Mouse (Mus musculus) hindbrain, embryonic 14.5 days (tissue): ENCODE data around the gene Esp1. TPM values are rescaled to one million over a fixed set of nuclear protein-coding genes. Genes with fewer than 3 reads are reported as not detected.
"Not testable (repeated sequence)": the region's sequence is repeated elsewhere in the genome, so short reads cannot be mapped to it uniquely, and the experiment has no call there.

Experiments used
- ATAC-seq: fragments of 200-750 bp; cut with Nextera tagmentation; 2 replicates; pipeline ENCODE4 v1.8.0; 2017; ENCODE audit warnings: moderate number of reproducible peaks, mild to moderate bottlenecking, moderate TSS enrichment, moderate library complexity; ENCODE audit not compliant: low FRiP score
- DNase-seq: peaks from one replicate; pipeline ENCODE4 v3.0.0-alpha.2; 2015; ENCODE audit warnings: low spot score
- H3K27ac ChIP-seq: fragments of 300-500 bp; sonication (generic); 2 replicates; pipeline ENCODE4 v1.5.1; 2014; ENCODE audit warnings: mild to moderate bottlenecking, moderate library complexity
- H3K27me3 ChIP-seq: fragments of 300-500 bp; sonication (generic); 2 replicates; pipeline ENCODE4 v1.6.1; 2014; ENCODE audit warnings: mild to moderate bottlenecking, low read length, mixed read lengths; ENCODE audit not compliant: control insufficient read depth, insufficient read depth
- H3K36me3 ChIP-seq: fragments of 300-500 bp; sonication (generic); replicated peaks from 2 replicates; pipeline ENCODE4 v1.6.1; 2014; ENCODE audit not compliant: control insufficient read depth, insufficient read depth
- H3K4me1 ChIP-seq: fragments of 300-500 bp; sonication (generic); replicated peaks from 2 replicates; pipeline ENCODE4 v1.6.1; 2014; ENCODE audit warnings: antibody characterized with exemption, low read length, mixed read lengths; ENCODE audit not compliant: control insufficient read depth, insufficient read depth
- H3K4me2 ChIP-seq: fragments of 300-500 bp; sonication (generic); replicated peaks from 2 replicates; pipeline ENCODE4 v1.6.1; 2014; ENCODE audit warnings: mild to moderate bottlenecking, moderate library complexity
- H3K4me3 ChIP-seq: fragments of 300-500 bp; sonication (generic); replicated peaks from 2 replicates; pipeline ENCODE4 v1.5.1; 2014; ENCODE audit warnings: mild to moderate bottlenecking, low read length
- H3K9ac ChIP-seq: fragments of 300-500 bp; sonication (generic); 2 replicates; pipeline ENCODE4 v1.6.1; 2014
- H3K9me3 ChIP-seq: fragments of 300-500 bp; sonication (generic); 2 replicates; pipeline ENCODE4 v1.6.1; 2016; ENCODE audit warnings: low read length; ENCODE audit not compliant: control insufficient read depth
- WGBS: fragments of 180-500 bp; shearing (Covaris S2); extraction: QIAGEN DNeasy Blood & Tissue Kit; methylation state at CpG from one replicate; pipeline ENCODE4 v1.1.7; 2014; 5-methylcytosine and 5-hydroxymethylcytosine counted together
- polyA plus RNA-seq: library from polyadenylated mRNA; unstranded; fragments of >200 nt; fragmentation: Nextera tagmentation; extraction: Ambion mirVana; gene quantifications from 2 replicates; pipeline ENCODE4 v1.2.1, GENCODE M21; 2014

The Esp1 gene
- not detected in 2 replicates for polyA plus RNA-seq

DNA sequence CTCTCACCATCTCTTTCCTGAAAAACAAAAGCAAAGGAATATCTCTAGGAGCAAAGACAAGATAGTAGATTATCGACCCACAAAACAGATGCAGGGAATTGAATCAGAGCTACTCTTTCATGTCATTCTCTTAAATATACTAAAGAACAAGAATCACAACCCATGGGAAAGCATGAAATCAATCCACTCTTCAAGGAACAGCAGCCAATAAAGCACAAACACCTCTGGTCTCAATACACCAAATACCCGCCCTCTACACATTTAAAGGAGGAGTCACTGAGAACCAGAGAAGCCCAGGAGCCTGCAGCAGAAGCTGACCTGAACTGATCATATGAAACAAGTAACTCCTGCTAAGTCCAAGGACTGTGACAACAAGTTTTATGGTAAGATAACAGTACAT is at the start of gene Esp1:
TSS of gene Esp1 (plus strand) at position 301 of the 400 bp plus-strand sequence.
- DNase-seq, result no peak
- ATAC-seq, result no peak
- Histone ChIP-seq H3K36me3 (no peaks in the 10 kb centered on the region), H3K27ac (no peak within 1 kb of the TSS), H3K27me3 (no peaks in the 10 kb centered on the region), H3K4me3 (no peak within 1 kb of the TSS), H3K4me2 (no peak within 1 kb of the TSS), H3K4me1 (no peaks in the 10 kb centered on the region), H3K9ac (no peak within 1 kb of the TSS), H3K9me3 (no peaks in the 10 kb centered on the region)
- WGBS, result 95% methylated on average over 2 of the region's 2 CpGs

DNA sequence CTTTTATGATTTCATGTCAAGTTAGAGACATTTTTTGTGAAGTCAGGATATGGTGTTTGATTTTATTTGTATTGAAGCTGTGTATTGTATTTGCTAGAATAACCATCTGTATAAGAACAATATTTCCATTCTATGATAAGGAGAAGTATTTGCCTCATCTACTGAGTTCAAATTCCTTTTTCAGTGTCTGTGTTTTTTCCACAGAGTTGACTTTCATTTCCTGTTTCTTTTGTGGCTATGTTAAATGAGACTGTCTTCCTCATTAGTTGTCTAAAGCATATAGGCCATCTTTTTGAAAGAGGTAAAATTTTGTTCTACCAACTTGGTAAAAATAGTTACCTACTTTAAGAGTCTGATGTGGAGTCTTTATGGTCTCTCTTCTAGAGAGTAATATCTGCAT is 10.6 kb upstream of the Esp1 start:
- DNase-seq (no peak), ATAC-seq (no peak)
- Histone ChIP-seq H3K4me2 (no peak overlapping the region), H3K27ac (no peak overlapping the region), H3K36me3 (no peaks in the 10 kb centered on the region), H3K4me1 (no peaks in the 10 kb centered on the region), H3K27me3 (no peaks in the 10 kb centered on the region), H3K4me3 (no peak overlapping the region), H3K9ac (no peak overlapping the region), H3K9me3 (no peaks in the 10 kb centered on the region)

DNA sequence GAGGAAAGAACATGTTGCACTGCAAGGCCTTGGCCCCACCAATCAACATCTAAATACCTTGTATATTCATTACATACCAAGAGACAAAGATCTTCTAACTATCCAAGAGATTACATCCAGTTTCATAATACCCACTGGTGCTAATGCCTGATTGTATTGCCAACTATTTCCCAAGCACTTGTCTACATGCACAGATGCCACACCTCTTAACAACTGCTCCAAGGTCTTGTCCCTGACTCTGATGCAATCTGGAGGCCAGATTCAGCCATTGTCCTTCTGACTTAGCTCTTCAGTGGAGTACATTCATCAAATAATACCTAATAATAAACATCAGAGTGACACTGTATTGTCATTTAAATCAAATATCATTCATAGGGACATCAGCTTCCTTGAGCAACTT is 9.9 kb upstream of the Esp1 start:
- H3K27me3 ChIP-seq, H3K36me3 ChIP-seq, H3K27ac ChIP-seq, H3K4me2 ChIP-seq, ATAC-seq, H3K4me3 ChIP-seq, H3K9ac ChIP-seq, H3K9me3 ChIP-seq, DNase-seq, H3K4me1 ChIP-seq: not testable (repeated sequence)

DNA sequence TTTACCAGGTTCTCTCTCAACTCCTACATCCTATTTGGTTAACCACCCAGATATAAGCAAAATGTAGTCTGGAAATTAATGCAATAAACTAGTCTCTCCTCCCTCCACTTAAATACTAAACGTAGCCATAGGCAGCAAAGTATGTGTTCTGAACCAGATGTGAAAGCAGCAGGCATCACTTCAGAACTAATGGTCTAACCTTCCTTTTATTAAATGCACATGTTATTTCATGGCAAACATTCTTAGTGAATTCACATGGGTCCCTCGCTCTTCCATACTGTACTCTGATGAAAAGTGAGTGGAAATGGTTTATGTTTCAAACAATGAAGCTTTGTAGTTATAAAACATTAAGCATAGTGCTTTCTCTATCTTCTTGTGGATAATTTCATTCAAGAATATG is 4.4 kb downstream of the Esp1 start:
- Histone ChIP-seq H3K27ac (no peak overlapping the region), H3K9ac (no peak overlapping the region), H3K27me3 (no peaks in the 10 kb centered on the region), H3K4me2 (no peak overlapping the region), H3K4me3 (no peak overlapping the region), H3K4me1 (no peaks in the 10 kb centered on the region), H3K9me3 (no peaks in the 10 kb centered on the region), H3K36me3 (no peaks in the 10 kb centered on the region)
- 85% methylated on average over 2 of the region's 2 CpGs for WGBS
- no peak for ATAC-seq
- no peak for DNase-seq

DNA sequence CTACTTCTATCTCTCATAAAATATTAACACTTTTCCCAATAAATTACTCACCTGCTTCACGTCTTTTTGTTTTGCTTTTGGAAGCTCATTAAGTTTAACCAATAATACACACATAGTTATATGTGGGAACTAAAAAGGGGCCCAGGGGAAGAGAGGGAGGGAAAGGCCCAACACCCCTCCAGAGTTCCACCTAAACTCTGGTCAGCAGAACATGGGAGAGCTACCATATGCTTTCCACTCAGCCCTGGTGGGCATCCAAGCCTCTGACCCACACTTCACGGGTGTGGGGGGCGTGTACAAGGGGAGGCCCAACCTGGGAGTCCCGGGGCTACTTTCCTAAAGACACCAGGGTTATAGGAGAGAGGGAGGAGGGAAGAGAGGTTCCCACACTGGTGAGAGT is 4.8 kb downstream of the Esp1 start:
- H3K4me3 ChIP-seq, result no peak overlapping the region

DNA sequence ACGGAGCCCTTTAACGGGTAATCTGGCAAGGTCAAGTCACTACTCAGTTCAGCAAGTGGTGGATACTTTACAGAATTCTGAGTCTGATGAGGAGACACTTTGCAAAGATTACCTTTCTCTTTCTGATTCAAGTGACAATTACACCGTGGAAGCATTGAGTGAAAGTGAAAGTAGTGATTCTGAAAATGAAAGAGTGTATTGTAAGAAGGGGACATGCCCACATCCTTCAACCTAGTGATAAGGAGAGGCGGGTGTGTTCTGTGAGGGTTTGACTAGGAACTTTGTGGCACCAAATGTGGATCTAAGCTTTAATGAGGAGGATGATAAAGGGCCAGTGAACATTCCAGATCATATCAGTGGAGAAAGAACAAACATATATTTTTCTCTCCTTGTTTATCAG is 36.7 kb downstream of the Esp1 start:
- Histone ChIP-seq H3K4me2 (no peak overlapping the region), H3K36me3 (no peaks in the 10 kb centered on the region), H3K4me3 (no peak overlapping the region), H3K27me3 (no peaks in the 10 kb centered on the region), H3K9ac (no peak overlapping the region), H3K4me1 (no peaks in the 10 kb centered on the region), H3K27ac (no peak overlapping the region), H3K9me3 (no peaks in the 10 kb centered on the region)
- WGBS, result 87% methylated on average over 4 of the region's 4 CpGs
- no peak for ATAC-seq
- DNase-seq, result no peak

More for the DNA sequence above, 4.8 kb downstream of the Esp1 start:
- Histone ChIP-seq H3K27me3 (no peaks in the 10 kb centered on the region), H3K9me3 (no peaks in the 10 kb centered on the region), H3K4me1 (no peaks in the 10 kb centered on the region), H3K4me2 (no peak overlapping the region), H3K27ac (no peak overlapping the region), H3K36me3 (no peaks in the 10 kb centered on the region), H3K9ac (no peak overlapping the region)
- WGBS, result 75% methylated on average over 4 of the region's 4 CpGs
- ATAC-seq (no peak), DNase-seq (no peak)

DNA sequence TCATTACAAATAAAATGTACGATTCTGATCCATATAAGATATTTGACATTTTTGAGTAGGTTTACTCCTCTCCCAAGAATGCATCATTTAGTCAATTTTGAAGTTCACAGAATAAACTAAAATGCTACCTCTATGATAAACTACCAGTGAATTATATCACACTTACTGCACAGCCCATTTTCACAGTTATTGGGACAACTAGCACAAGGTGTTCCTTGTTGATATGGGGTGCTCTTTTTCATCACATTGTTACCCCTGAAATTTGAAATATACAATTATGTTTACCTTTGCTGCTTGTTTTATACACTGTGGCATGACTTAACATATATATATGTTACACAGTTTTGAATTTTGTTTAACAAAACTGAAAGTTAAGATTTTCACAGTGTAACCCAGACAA is 40.2 kb downstream of the Esp1 start:
- ATAC-seq (no peak), DNase-seq (no peak)
- Histone ChIP-seq H3K4me1 (no peaks in the 10 kb centered on the region), H3K4me2 (no peak overlapping the region), H3K4me3 (no peak overlapping the region), H3K9ac (no peak overlapping the region), H3K9me3 (no peaks in the 10 kb centered on the region), H3K27me3 (no peaks in the 10 kb centered on the region), H3K27ac (no peak overlapping the region), H3K36me3 (no peaks in the 10 kb centered on the region)
- 90% methylated on average over 1 of the region's 1 CpGs for WGBS

Other genes starting within 250 kb of the Esp1 start
- not detected in 2 replicates for gene Esp8, start 207.1 kb upstream of the Esp1 start, polyA plus RNA-seq
- not detected in 2 replicates for gene Esp6, start 165.6 kb upstream of the Esp1 start, polyA plus RNA-seq
- gene Esp4, start 128.5 kb upstream of the Esp1 start, polyA plus RNA-seq, result not detected in 2 replicates
- gene Esp3, start 95.0 kb upstream of the Esp1 start, polyA plus RNA-seq, result not detected in 2 replicates
- gene Crisp2, start 79.9 kb downstream of the Esp1 start, polyA plus RNA-seq, result not detected in 2 replicates
- gene Rhag, start 84.0 kb downstream of the Esp1 start, polyA plus RNA-seq, result 0.13 and 0.41 TPM in 2 replicates
- 0.33 and 0.74 TPM in 2 replicates for gene 9130008F23Rik, start 153.4 kb downstream of the Esp1 start, polyA plus RNA-seq
- not detected in 2 replicates for gene Glyatl3, start 187.2 kb downstream of the Esp1 start, polyA plus RNA-seq
- 24.4 and 25.0 TPM in 2 replicates for gene Mut, start 207.6 kb downstream of the Esp1 start, polyA plus RNA-seq
- gene Cenpq, start 207.9 kb downstream of the Esp1 start, polyA plus RNA-seq, result 9.4 and 13.0 TPM in 2 replicates